ENCODE assay signal across 15 mouse cellular contexts in genomic region chr16:62648326-62648725, GRCm38 (mm10).
"Had no signal": no experiment of that assay in that cellular context is flagged by ENCODE, and none has a peak within 500 bp of the region (broad histone marks: within the 10 kb centered on the region; RNA-seq: fewer than 3 reads in every experiment).

No protein-coding gene starts in this region.

- H3K4me3 ChIP-seq: limb, embryonic 12.5 days; limb, embryonic 15.5 days had no signal

- DNase-seq: kidney, adult 18-20 months; kidney, adult 9 months; kidney, postnatal 14 days; left cerebral cortex, postnatal 4 days; liver, postnatal 0 days; lung, embryonic 14.5 days; thymus, adult 18-20 months; thymus, postnatal 36 days had no signal

- H3K27ac ChIP-seq: limb, embryonic 12.5 days; limb, embryonic 15.5 days; liver, embryonic 14.5 days; macrophage had no signal

- H3K36me3 ChIP-seq: limb, embryonic 12.5 days; limb, embryonic 15.5 days had no signal

- H3K9me3 ChIP-seq: limb, embryonic 12.5 days; limb, embryonic 15.5 days had no signal

- H3K4me2 ChIP-seq: limb, embryonic 12.5 days; limb, embryonic 15.5 days; liver, embryonic 11.5 days; lung, embryonic 14.5 days had no signal

- H3K9ac ChIP-seq: limb, embryonic 12.5 days; limb, embryonic 15.5 days; liver, embryonic 14.5 days; liver, postnatal 0 days; lung, embryonic 14.5 days had no signal

- ATAC-seq: intestine, embryonic 16.5 days; liver, postnatal 0 days; lung, postnatal 0 days had no signal

- H3K27me3 ChIP-seq: limb, embryonic 12.5 days; limb, embryonic 15.5 days had no signal

- H3K4me1 ChIP-seq: limb, embryonic 12.5 days; limb, embryonic 15.5 days had no signal
